Mouse (Mus musculus) large intestine, adult 2 months (tissue): ENCODE results near the gene Zfp385a. TPM values are rescaled to one million over a fixed set of nuclear protein-coding genes. Genes with fewer than 3 reads are reported as not detected.
"Not testable (repeated sequence)": the region's sequence is repeated elsewhere in the genome, so short reads cannot be mapped to it uniquely, and the experiment has no call there.

Experiments
- DNase-seq: peaks from one replicate; pipeline ENCODE4 v3.0.0-alpha.2; 2012; ENCODE audit warnings: low read depth, low spot score
- WGBS: fragments of 180-500 bp; shearing (Covaris S2); methylation state at CpG from one replicate; pipeline ENCODE4 v1.1.7; 2018; 5-methylcytosine and 5-hydroxymethylcytosine counted together
- polyA plus RNA-seq: library from polyadenylated mRNA; depleted of rRNA; stranded (reverse); fragments of >200 nt; gene quantifications from 2 replicates; pipeline ENCODE4 v1.2.3, GENCODE M21; 2012

The Zfp385a gene
- polyA plus RNA-seq, 1 experiment: 3.8 TPM

DNA sequence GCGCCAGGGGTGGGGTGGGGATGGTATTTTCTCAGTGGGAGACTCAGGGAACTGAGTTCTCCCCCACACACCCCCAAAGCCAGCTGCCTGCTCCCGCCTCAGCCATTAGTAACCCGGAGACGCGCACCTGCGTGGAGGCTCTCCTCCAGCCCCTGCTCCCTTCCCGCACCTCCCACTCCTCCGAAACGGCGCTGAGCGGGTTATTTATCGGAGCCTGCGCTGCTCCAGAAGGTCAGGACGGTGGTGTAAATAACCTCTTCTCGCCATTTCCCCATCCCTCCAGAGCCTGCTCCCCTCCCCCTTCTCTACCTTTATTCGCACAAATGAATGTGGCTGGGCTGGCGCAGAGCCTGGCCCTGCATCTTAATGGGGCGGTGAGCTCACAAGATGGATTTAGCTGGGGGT lies 39.8 kb downstream of the Zfp385a start:
- no peak for DNase-seq
- WGBS: 61% methylated on average over 18 of the region's 18 CpGs

- 73% methylated on average over 8 of the region's 8 CpGs for WGBS
- DNase-seq: no peak
Measured at GRCm38 (mm10) chr15:103299644-103300043, 40.2 kb downstream of the Zfp385a start.

- 87% methylated on average over 5 of the region's 5 CpGs for WGBS
- DNase-seq: no peak
Measured at GRCm38 (mm10) chr15:103298861-103299616, 40.9 kb downstream of the Zfp385a start.

DNA sequence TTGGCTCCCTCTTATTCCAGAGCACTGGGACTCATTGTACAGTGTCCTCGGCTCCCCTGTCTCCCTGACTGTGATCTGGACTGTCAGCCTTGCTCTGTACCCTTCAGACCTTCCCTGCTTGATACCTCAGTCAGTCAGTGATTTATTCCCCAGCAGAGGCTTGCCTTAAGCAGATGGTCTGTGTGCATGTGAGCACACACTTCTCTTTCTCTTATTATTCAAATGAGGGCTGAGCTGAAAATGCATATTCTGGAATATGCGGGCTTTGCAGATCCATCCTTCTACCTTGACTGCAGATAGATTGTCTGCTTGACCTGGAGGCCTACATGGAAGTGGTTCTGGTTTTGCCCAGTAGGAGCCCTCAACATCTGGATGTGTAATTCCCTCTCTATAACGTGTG lies 41.9 kb downstream of the Zfp385a start:
- WGBS: 91% methylated on average over 3 of the region's 3 CpGs
- DNase-seq: no peak

DNA sequence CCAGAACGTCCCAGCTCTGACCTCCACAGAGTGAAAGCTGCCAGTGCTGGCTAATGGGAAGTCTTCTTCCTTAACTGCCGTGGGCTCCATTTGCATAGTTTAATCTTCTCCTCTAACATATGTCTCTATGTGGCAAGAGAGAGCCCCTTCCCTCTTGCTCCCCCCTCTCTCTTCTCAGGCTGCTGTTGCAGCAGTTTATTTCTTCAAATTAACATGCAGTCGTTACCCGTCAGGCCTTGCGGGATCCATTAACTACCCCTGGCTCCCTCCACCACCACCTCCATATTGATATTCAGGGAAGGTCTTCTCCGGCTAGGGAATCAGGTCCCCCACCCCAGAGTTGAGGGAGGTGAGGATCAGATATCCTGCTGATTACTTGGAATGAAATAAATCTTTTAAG lies 42.6 kb downstream of the Zfp385a start:
- WGBS: 88% methylated on average over 6 of the region's 6 CpGs
- no peak for DNase-seq

- no peak for DNase-seq
- WGBS: 59% methylated on average over 5 of the region's 5 CpGs
Measured at GRCm38 (mm10) chr15:103295851-103296250, 44.0 kb downstream of the Zfp385a start.

DNA sequence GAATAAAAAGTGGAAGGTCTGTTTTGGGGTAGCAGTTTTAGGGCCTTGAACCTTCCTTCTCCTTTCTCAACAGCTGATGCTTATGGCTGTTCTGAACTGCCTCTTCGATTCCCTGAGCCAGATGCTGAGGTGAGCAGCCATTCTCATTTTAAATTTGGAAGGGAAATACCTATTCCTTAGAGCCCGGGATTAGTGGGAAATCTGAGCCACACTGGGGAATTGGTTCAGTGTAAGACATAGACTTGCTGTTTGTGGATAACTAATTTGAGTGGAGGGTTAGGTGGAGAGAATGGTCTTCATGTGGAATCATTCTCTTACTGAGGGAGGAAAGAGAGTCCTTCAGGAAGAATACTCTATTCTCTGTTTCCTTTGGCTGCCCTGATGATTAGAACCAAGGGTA lies 45.2 kb downstream of the Zfp385a start:
- WGBS: 87% methylated on average over 2 of the region's 2 CpGs
- no peak for DNase-seq

GRCm38 (mm10) chr15:103293375-103293774 lies 46.5 kb downstream of the Zfp385a start:
- WGBS: 88% methylated on average over 2 of the region's 2 CpGs
- DNase-seq: no peak

- DNase-seq: no peak
Measured at GRCm38 (mm10) chr15:103292673-103293345, 47.1 kb downstream of the Zfp385a start.

DNA sequence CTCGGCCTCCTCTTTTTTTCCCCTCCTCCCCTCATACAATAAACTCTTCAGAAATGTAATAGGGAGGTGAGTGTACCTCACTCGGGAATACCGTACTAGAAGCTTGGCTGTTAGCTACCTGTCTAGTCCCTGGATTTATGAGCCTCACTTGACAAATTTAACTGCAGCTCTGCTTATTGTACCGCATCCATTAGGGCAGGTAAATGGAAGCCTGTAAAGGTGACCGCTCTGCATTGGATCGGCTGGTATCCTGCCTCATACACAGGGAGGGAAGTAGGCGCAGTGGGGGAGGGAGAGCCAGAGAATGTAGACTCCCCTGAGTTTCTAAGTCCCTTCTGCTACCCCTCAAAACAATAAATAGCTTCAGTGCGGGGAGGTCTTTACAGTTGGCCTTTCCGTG lies 49.0 kb downstream of the Zfp385a start:
- DNase-seq: no peak
- WGBS: 81% methylated on average over 9 of the region's 9 CpGs

More at GRCm38 (mm10) chr15:103292673-103293345, 47.1 kb downstream of the Zfp385a start:
- WGBS: 29% methylated on average over 4 of the region's 4 CpGs

GRCm38 (mm10) chr15:103290417-103290816 lies 49.5 kb downstream of the Zfp385a start:
- no peak for DNase-seq
- 72% methylated on average over 6 of the region's 6 CpGs for WGBS

- WGBS: 73% methylated on average over 5 of the region's 5 CpGs
- no peak for DNase-seq
Measured at GRCm38 (mm10) chr15:103289600-103289999, 50.3 kb downstream of the Zfp385a start.

- 24% methylated on average over 1 of the region's 1 CpGs for WGBS
- no peak for DNase-seq
Measured at GRCm38 (mm10) chr15:103285778-103286417, 54.0 kb downstream of the Zfp385a start.

DNA sequence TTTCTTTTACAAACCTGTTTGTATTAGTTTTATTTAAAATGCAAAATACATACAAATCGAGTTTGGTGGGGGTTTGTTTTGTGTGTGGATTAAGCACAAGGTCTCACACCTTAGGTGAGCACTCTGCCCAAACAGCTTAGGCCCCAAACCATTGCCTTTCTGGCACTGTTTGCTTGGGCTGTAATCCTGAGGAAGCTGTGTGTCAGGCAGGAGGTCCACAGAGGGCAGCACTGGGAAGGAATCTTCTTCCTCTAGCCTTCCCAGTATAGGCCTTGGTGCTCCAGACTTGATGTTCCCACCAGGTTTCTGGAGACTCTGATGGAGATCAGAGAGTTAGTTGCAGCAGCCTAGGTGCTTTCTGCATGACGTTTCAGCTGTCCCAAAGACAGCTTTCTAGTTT lies 55.2 kb downstream of the Zfp385a start:
- WGBS: 37% methylated on average over 2 of the region's 2 CpGs
- no peak for DNase-seq

- 62% methylated on average over 3 of the region's 3 CpGs for WGBS
- no peak for DNase-seq
Measured at GRCm38 (mm10) chr15:103284066-103284465, 55.8 kb downstream of the Zfp385a start.

DNA sequence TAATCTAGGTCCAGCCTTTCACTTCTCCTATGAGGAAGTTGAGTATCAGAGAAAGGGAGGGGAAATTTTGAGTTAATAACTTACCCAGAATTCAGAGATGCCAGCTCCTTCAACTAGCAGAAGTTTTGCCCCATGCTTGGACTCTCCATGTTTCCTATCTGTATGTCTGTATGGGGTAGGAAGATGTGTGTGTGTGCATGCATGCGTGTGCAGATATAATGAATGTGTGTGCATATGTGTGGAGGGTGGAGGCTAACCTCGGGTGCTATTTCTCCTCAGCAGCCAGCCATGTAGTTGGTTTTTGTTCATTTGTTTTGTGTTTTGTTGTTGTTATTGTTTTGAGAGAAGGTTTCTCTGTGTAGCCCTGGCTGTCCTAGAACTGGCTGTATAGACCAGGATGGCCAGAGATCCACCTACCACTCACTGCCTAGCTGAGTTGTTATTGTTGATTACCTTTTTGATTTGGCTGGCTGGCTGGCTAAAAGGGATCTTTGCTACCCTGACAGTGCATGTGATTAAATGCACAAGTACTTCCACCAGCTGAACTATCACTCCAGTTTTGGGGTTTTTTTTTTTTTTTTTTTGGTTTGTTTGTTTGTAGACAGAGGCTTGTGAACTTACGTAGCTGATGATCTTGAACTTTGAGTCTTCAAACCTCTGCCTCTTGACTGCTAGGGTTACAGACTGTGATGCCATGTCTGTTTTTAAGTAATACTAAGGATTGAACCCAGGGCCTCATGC lies 58.3 kb downstream of the Zfp385a start:
- no peak for DNase-seq
- WGBS: 38% methylated on average over 3 of the region's 3 CpGs

DNA sequence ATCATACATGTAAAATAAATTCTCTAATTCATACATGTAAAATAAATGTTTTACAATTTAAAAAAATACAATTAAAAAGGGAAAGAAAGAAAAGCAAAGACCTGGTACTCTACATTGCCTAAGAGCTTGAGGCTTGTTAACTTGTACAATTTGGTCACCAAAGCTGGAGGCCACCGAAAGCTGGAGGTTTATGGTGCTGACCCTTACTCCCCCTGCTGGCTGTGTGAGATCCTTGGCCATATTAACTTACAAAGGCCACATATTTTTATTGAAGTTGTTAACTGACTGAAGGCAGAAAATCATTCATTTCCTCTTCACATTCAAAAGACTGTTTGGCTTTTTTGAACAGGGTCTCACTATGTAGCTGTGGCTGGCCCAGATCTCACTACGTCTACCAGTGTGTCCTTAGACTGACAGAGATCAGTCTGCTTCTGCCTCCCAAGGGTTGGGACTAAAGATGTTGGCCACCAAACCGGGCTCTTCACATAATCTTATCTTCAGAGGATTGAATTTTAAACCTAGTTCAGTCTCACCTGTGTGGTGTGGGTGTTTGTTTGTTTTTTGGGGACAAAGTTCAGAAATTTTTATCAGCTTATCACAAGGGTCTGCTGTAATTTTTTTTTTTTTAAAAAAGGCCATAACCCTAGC lies 59.0 kb downstream of the Zfp385a start:
- WGBS: 16% methylated on average over 3 of the region's 3 CpGs
- DNase-seq: no peak

DNA sequence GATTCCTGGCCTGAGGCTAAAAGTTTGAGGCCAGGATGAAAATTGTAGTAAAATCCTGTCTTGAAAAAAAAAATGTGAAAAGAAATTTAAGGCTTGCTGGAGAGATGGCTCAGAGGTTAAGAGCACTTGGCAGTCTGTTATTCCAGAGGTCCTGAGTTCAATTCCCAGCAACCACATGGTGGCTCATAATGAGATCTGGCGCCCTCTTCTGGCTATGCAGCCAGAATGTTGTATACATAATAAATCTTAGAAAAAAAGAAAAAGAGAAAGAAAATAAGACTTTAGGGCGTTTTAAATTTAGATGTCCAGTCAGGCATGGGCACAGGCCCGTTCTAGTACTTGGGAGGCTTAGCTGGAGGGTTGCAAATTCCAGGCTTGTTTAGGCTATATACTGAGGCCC lies 60.1 kb downstream of the Zfp385a start:
- no peak for DNase-seq
- WGBS: 57% methylated on average over 3 of the region's 3 CpGs

GRCm38 (mm10) chr15:103277949-103278348 lies 61.9 kb downstream of the Zfp385a start:
- WGBS: 24% methylated on average over 7 of the region's 7 CpGs
- no peak for DNase-seq

GRCm38 (mm10) chr15:103275943-103276342 lies 64.0 kb downstream of the Zfp385a start:
- WGBS: 92% methylated on average over 3 of the region's 3 CpGs
- DNase-seq: not testable (repeated sequence)
